Mouse (Mus musculus) liver, postnatal 0 days (tissue): ENCODE results near the gene Awat2. TPM values are rescaled to one million over a fixed set of nuclear protein-coding genes. Genes with fewer than 3 reads are reported as not detected.
"Not testable (repeated sequence)": the region's sequence is repeated elsewhere in the genome, so short reads cannot be mapped to it uniquely, and the experiment has no call there.

Experiments used
- ATAC-seq: fragments of 200-750 bp; cut with Nextera tagmentation; 2 replicates; pipeline ENCODE4 v1.8.0; 2017; ENCODE audit warnings: mild to moderate bottlenecking, moderate library complexity
- DNase-seq: peaks from one replicate; pipeline ENCODE4 v3.0.0-alpha.2; 2016
- H3K27ac ChIP-seq: fragments of 300-500 bp; sonication (generic); 2 replicates; pipeline ENCODE4 v1.5.1; 2014; ENCODE audit warnings: antibody characterized with exemption, moderate library complexity, mild to moderate bottlenecking, low read depth
- H3K27me3 ChIP-seq: fragments of 300-500 bp; sonication (generic); 2 replicates; pipeline ENCODE4 v1.6.1; 2014; ENCODE audit warnings: low read length, control low read depth, mixed read lengths; ENCODE audit not compliant: insufficient read depth
- H3K36me3 ChIP-seq: fragments of 300-500 bp; sonication (generic); replicated peaks from 2 replicates; pipeline ENCODE4 v1.6.1; 2014; ENCODE audit warnings: mild to moderate bottlenecking, control low read depth, low read length, moderate library complexity, mixed read lengths; ENCODE audit not compliant: insufficient read depth
- H3K4me1 ChIP-seq: fragments of 300-500 bp; sonication (generic); 2 replicates; pipeline ENCODE4 v1.6.1; 2014; ENCODE audit warnings: antibody characterized with exemption, mild to moderate bottlenecking, control low read depth; ENCODE audit not compliant: insufficient read depth
- H3K4me2 ChIP-seq: fragments of 300-500 bp; sonication (generic); 2 replicates; pipeline ENCODE4 v1.6.1; 2014; ENCODE audit warnings: low read depth, mild to moderate bottlenecking, low read length, moderate library complexity, mixed read lengths
- H3K4me3 ChIP-seq: fragments of 300-500 bp; sonication (generic); 2 replicates; pipeline ENCODE4 v1.5.1; 2014; ENCODE audit warnings: low read depth, low read length
- H3K9ac ChIP-seq: fragments of 300-500 bp; sonication (generic); replicated peaks from 2 replicates; pipeline ENCODE4 v1.6.1; 2014; ENCODE audit warnings: mild to moderate bottlenecking, moderate library complexity
- H3K9me3 ChIP-seq: fragments of 300-500 bp; sonication (generic); 2 replicates; pipeline ENCODE4 v1.6.1; 2016; ENCODE audit warnings: mild to moderate bottlenecking, control low read depth, low read length, mixed read lengths
- CTCF ChIP-seq: sonication (generic); IDR thresholded peaks from 2 replicates; pipeline ENCODE4 v1.5.1; 2016; ENCODE audit warnings: antibody characterized with exemption, low read depth
- EP300 ChIP-seq: IDR thresholded peaks from 2 replicates; pipeline ENCODE4 v1.6.1; 2016; ENCODE audit warnings: antibody characterized with exemption, low read depth, mild to moderate bottlenecking
- WGBS: fragments of 180-500 bp; shearing (Covaris S2); extraction: QIAGEN DNeasy Blood & Tissue Kit; methylation state at CpG from one replicate; pipeline ENCODE4 v1.1.7; 2014; ENCODE audit not compliant: insufficient replicate concordance; 5-methylcytosine and 5-hydroxymethylcytosine counted together
- polyA plus RNA-seq: library from polyadenylated mRNA; unstranded; fragments of >200 nt; fragmentation: Nextera tagmentation; extraction: Ambion mirVana; gene quantifications from 2 replicates; pipeline ENCODE4 v1.2.1, GENCODE M21; 2015

Gene Awat2
- 0.16 and 0.24 TPM in 2 replicates for polyA plus RNA-seq

DNA sequence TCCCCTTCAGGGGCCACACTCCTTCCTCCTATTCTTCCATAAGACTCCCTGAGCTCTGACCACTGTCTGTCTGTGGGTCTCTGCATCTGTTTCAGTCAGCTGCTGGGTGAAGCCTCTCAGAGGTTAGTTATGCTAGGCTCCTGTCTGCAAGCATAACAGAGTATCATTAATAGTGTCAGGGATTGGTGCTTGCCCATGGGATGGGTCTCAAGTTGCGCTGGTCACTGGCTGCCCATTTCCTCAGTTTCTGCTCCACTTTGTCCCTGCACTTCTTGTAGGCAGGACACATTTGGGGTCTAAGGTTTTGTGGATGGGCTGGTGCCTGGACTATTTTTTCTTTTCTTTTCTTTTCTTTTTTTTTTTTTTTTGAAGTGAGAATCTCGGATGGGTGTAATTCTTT is at the start of gene Awat2:
Awat2 (minus strand) TSS at position 101 of the 400 bp plus-strand sequence.
- H3K9ac ChIP-seq, H3K9me3 ChIP-seq, ATAC-seq, H3K36me3 ChIP-seq, H3K27ac ChIP-seq, H3K4me3 ChIP-seq, H3K4me1 ChIP-seq, DNase-seq, H3K27me3 ChIP-seq, H3K4me2 ChIP-seq: not testable (repeated sequence)
- 82% methylated on average over 2 of the region's 2 CpGs for WGBS

- Histone ChIP-seq H3K27ac (no peak overlapping the region), H3K4me1 (no peaks in the 10 kb centered on the region), H3K27me3 (no peaks in the 10 kb centered on the region; the same call in 1 of the 2 replicates), H3K4me2 (no peak overlapping the region), H3K9me3 (no peaks in the 10 kb centered on the region), H3K9ac (no peak overlapping the region), H3K36me3 (no peaks in the 10 kb centered on the region), H3K4me3 (no peak overlapping the region)
- TF ChIP-seq CTCF (peak; percentile 72), EP300 (no peak)
- DNase-seq, result peak; percentile 70
- WGBS, result 28% methylated on average over 3 of the region's 3 CpGs
- ATAC-seq, result peak; percentile 67; the same call in 1 of the 2 replicates
Measured at GRCm38 (mm10) chrX:100480317-100480716, 37.8 kb upstream of the Awat2 start.

GRCm38 (mm10) chrX:100475569-100476223 is 33.2 kb upstream of the Awat2 start:
- no peak for DNase-seq
- H3K27me3 ChIP-seq, result no peaks in the 10 kb centered on the region; the same call in 1 of the 2 replicates
- no peak overlapping the region for H3K4me3 ChIP-seq
- ATAC-seq, result no peak
- no peak overlapping the region for H3K4me2 ChIP-seq
- no peak overlapping the region for H3K27ac ChIP-seq
- no peaks in the 10 kb centered on the region for H3K36me3 ChIP-seq
- no peaks in the 10 kb centered on the region for H3K9me3 ChIP-seq
- no peak for TF ChIP-seq CTCF
- no peak for TF ChIP-seq EP300
- H3K4me1 ChIP-seq, result no peaks in the 10 kb centered on the region
- 64% methylated on average over 4 of the region's 4 CpGs for WGBS
- H3K9ac ChIP-seq, result no peak overlapping the region

GRCm38 (mm10) chrX:100471491-100471890 is 29.0 kb upstream of the Awat2 start:
- H3K27ac ChIP-seq, result no peak overlapping the region
- H3K4me3 ChIP-seq, result no peak overlapping the region
- no peak overlapping the region for H3K4me2 ChIP-seq
- 70% methylated on average over 3 of the region's 3 CpGs for WGBS
- H3K9ac ChIP-seq, result no peak overlapping the region
- DNase-seq (no peak), ATAC-seq (peak; percentile 83)
- peaks cover 3% of the 10 kb centered on the region; the same call in 1 of the 2 replicates for H3K27me3 ChIP-seq
- no peaks in the 10 kb centered on the region for H3K4me1 ChIP-seq
- no peak for TF ChIP-seq CTCF
- TF ChIP-seq EP300, result no peak
- no peaks in the 10 kb centered on the region for H3K9me3 ChIP-seq
- no peaks in the 10 kb centered on the region for H3K36me3 ChIP-seq

DNA sequence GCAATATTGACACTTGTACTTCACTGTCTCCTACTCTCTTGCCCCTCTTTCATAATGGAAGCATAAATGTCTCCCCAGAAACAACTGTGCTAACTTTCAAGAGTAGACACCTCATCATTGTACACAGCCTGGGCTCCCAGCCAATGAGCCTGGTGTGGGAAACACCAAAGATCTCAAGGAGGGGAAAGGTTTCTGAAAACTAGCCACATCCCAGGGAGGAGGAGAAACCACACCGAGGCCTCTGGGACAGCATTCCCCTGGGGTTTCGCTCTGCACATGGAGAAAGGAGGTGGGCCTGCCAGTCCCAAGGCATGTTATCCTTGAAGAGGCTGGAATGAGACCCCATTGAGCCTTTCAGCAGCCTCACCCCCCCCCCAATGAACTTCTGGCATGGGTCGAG is 27.6 kb upstream of the Awat2 start:
- Histone ChIP-seq H3K4me1 (no peaks in the 10 kb centered on the region), H3K4me2 (no peak overlapping the region), H3K27me3 (0 out of 2 replicates have a peak, but pooled peaks cover 3% of the 10 kb centered on the region), H3K9me3 (no peaks in the 10 kb centered on the region), H3K27ac (no peak overlapping the region), H3K36me3 (no peaks in the 10 kb centered on the region), H3K9ac (no peak overlapping the region), H3K4me3 (no peak overlapping the region)
- no peak for TF ChIP-seq CTCF
- ATAC-seq (no peak), DNase-seq (no peak)
- WGBS, result 74% methylated on average over 3 of the region's 3 CpGs

DNA sequence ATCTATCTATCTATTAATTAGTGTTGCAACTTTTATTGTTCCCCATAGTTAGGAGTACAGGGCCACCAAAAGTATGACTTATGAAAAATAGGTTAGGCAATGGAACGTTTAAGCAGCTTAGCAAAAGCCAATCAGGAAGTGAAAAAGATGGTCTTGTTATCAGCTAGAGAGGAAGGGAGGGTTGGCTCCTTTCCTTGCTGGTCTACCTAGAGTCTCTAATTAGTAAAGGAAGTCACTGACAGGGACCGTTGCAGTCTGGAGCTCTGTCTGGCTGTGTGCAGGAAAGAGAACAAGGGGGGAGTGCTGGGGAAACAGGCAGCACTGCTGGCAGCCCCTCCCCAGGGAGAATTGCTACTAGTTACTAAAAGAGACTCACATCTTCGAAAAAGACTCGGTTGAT is 25.5 kb upstream of the Awat2 start:
- H3K36me3 ChIP-seq, result no peaks in the 10 kb centered on the region
- H3K9ac ChIP-seq, result no peak overlapping the region
- no peak overlapping the region for H3K27ac ChIP-seq
- DNase-seq (no peak), ATAC-seq (no peak)
- no peak overlapping the region for H3K4me3 ChIP-seq
- no peak for TF ChIP-seq EP300
- H3K4me2 ChIP-seq, result no peak overlapping the region
- H3K4me1 ChIP-seq, result no peaks in the 10 kb centered on the region
- no peaks in the 10 kb centered on the region for H3K9me3 ChIP-seq
- WGBS, result 46% methylated on average over 4 of the region's 4 CpGs
- H3K27me3 ChIP-seq, result 0 out of 2 replicates have a peak, but pooled peaks cover 3% of the 10 kb centered on the region
